Mouse (Mus musculus): ENCODE results near the gene Rassf2.

GRCm38 (mm10) chr2:132031364-132032095 lies 1.5 kb upstream of the Rassf2 start:
- no peak for TF ChIP-seq CTCF (IDR thresholded peaks at IDR 0.05)
- no peak for TF ChIP-seq EP300 (IDR thresholded peaks at IDR 0.05)
